21 mouse cellular contexts compared by ENCODE assay signal in the genomic region with DNA sequence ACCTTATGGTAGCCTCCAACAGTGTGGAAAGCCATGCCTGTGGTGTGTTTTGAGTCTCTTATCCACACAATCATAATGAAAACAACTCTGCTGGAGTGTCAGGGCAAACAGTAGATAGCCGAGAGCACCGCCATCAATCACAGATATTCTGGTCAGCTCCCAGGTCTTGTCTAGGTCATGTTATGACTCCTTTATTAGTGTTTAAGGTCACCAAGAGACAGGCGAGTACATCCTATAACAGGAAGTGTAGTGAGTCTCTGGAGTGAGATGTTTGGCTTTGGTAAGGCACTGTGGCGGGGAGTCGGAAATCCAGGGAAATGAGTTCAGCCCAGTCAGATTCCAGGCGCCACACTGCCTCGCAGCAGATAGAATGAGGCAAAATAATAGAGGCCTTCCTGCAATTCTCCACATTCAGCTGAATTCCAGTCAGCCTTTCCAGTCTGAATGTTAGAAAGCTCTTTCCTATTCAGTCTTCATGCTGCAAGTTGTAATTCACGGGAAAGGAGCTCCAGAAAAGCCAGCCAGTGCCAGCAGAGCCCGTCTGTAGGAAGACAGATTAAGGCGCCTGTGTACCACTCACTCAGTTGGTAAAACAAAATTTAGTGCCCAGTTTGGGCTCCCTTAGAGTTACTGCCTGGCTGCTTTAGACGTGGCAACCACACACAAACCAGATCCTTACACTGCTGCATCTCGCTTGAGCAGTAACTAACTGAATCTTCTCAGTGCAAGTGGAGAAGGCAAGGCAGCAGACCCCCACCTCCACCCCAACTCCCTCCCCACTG.
DNase-seq lines count a peak whose midpoint lies in the region; ATAC-seq lines count a peak whose summit lies in the region.
"Had no signal": no experiment of that assay in that cellular context is flagged by ENCODE, and none has a peak within 500 bp of the region (broad histone marks: within the 10 kb centered on the region; RNA-seq: fewer than 3 reads in every experiment).

No protein-coding gene starts in this region.

- intact Hi-C loops in heart, postnatal 25 days (cut with DNase I) = no loop called here

- no peaks in the 10 kb centered on the region for H3K27me3 ChIP-seq in kidney, embryonic 16.5 days (ENCODE audit: insufficient read depth, low read length)
- H3K27me3 ChIP-seq: embryonic facial prominence, embryonic 12.5 days; hindbrain, embryonic 13.5 days; midbrain, embryonic 12.5 days had no signal

- no peak overlapping the region for H3K4me2 ChIP-seq in kidney, embryonic 16.5 days (replicated peaks; ENCODE audit: low read depth, low read length)
- H3K4me2 ChIP-seq: embryonic facial prominence, embryonic 12.5 days; hindbrain, embryonic 13.5 days; limb, embryonic 13.5 days; midbrain, embryonic 12.5 days had no signal

- peaks cover 5% of the 10 kb centered on the region; the same call in 1 of the 2 replicates for H3K4me1 ChIP-seq in kidney, embryonic 16.5 days (ENCODE audit: insufficient read depth, low read length)
- H3K4me1 ChIP-seq: embryonic facial prominence, embryonic 12.5 days; hindbrain, embryonic 13.5 days; limb, embryonic 13.5 days; midbrain, embryonic 12.5 days had no signal

- H3K36me3 ChIP-seq in kidney, embryonic 16.5 days (ENCODE audit: insufficient read depth, low read length) = no peaks in the 10 kb centered on the region
- H3K36me3 ChIP-seq: embryonic facial prominence, embryonic 12.5 days; hindbrain, embryonic 13.5 days; limb, embryonic 13.5 days; midbrain, embryonic 12.5 days had no signal

- WGBS in kidney, embryonic 16.5 days = 39% methylated on average over 12 of the region's 12 CpGs

- DNase-seq in heart, adult 11 months = peak; percentile 79
- no peak for DNase-seq in heart, postnatal 25 days (ENCODE audit: low spot score)
- no peak for DNase-seq in kidney, adult 11 months
- DNase-seq in ovary, postnatal 36 days (ENCODE audit: low spot score) = peak; percentile 38
- DNase-seq in ovary, postnatal 14 days (ENCODE audit: low spot score) = no peak
- no peak for DNase-seq in cerebellum, adult 8-10 months
- DNase-seq: adrenal gland, postnatal 25 days; cerebellum, postnatal 10 days; gastrocnemius, postnatal 25 days; layer of hippocampus, adult 9-11 months; lung, postnatal 36 days; thymus, postnatal 14 days had no signal

- H3K4me3 ChIP-seq in kidney, embryonic 16.5 days (ENCODE audit: low read length) = no peak overlapping the region
- H3K4me3 ChIP-seq: embryonic facial prominence, embryonic 12.5 days; hindbrain, embryonic 13.5 days; limb, embryonic 13.5 days; midbrain, embryonic 12.5 days had no signal

- no peak overlapping the region for H3K9ac ChIP-seq in kidney, embryonic 16.5 days (replicated peaks; ENCODE audit: low read length)
- H3K9ac ChIP-seq: embryonic facial prominence, embryonic 12.5 days; hindbrain, embryonic 13.5 days; limb, embryonic 13.5 days; midbrain, embryonic 12.5 days had no signal

- no peaks in the 10 kb centered on the region for H3K9me3 ChIP-seq in kidney, embryonic 16.5 days (ENCODE audit: low read length)
- H3K9me3 ChIP-seq: embryonic facial prominence, embryonic 12.5 days; hindbrain, embryonic 13.5 days; limb, embryonic 13.5 days; midbrain, embryonic 12.5 days had no signal

- ATAC-seq in kidney, embryonic 16.5 days (ENCODE audit: low FRiP score, low TSS enrichment) = peak; percentile 70; the same call in 1 of the 2 replicates
- ATAC-seq in erythroblast, adult 5-6 weeks (replicated peaks; ENCODE audit: low FRiP score, poor library complexity, severe bottlenecking) = no peak
- ATAC-seq: activated CD4-positive, CD25-positive, alpha-beta regulatory T cell, adult 4 months; intestine, embryonic 16.5 days had no signal

- no peak overlapping the region for H3K27ac ChIP-seq in kidney, embryonic 16.5 days (ENCODE audit: low read length)
- H3K27ac ChIP-seq: embryonic facial prominence, embryonic 12.5 days; hindbrain, embryonic 13.5 days; limb, embryonic 13.5 days; midbrain, embryonic 12.5 days; stomach, postnatal 0 days had no signal

Comparison
In these comparisons a context has a peak if more than half of its experiments do, and no peak if none do; other contexts are left out.
1. DNase-seq: peak in heart, adult 11 months (single experiment) and ovary, postnatal 36 days (single experiment); none in heart, postnatal 25 days (single experiment), kidney, adult 11 months (single experiment), ovary, postnatal 14 days (single experiment) and cerebellum, adult 8-10 months (single experiment).